Mouse (Mus musculus) skeletal muscle tissue, postnatal 0 days (tissue): ENCODE measurements around the gene Acat2. TPM values are rescaled to one million over a fixed set of nuclear protein-coding genes. Genes with fewer than 3 reads are reported as not detected.

Source experiments
- polyA plus RNA-seq: library from polyadenylated mRNA; unstranded; fragments of >200 nt; fragmentation: Nextera tagmentation; extraction: Ambion mirVana; gene quantifications from 2 replicates; pipeline ENCODE4 v1.2.1, GENCODE M21; 2015

Acat2 gene
- polyA plus RNA-seq, result 12.1 and 27.7 TPM in 2 replicates

DNA sequence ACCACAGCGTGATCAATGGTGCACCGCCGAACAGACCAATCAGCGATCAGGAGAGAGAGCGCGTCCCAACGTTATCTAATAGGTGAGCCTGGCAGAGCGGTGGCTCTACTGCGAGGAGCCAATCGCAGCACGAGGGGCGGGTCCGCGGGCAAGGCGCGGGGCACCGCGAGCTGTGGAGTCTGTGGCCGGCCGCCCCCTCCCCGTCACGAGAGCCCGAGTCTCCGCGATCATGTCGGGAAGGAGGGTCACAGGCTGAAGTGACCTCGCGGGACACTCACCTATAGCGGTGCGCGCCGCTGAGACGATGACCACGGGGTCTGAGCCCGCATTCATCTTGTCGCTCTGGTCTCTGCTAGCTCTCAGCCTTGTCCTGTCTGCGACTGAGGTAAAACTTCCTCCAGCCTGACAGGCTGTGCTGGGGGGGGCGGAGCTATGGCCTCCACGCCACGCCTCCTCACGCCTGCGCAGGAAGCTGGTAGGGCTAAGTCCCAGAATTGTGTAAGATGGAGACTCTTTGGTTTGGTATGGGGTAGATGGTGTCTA is at the start of gene Acat2:
TSS of gene Acat2 (minus strand) at position 417 of the 543 bp plus-strand sequence.

GRCm38 (mm10) chr17:13006546-13006945 is 46.0 kb upstream of the Acat2 start, which contains the start of gene Sod2:
Sod2 (plus strand) TSS chr17:13006846.

DNA sequence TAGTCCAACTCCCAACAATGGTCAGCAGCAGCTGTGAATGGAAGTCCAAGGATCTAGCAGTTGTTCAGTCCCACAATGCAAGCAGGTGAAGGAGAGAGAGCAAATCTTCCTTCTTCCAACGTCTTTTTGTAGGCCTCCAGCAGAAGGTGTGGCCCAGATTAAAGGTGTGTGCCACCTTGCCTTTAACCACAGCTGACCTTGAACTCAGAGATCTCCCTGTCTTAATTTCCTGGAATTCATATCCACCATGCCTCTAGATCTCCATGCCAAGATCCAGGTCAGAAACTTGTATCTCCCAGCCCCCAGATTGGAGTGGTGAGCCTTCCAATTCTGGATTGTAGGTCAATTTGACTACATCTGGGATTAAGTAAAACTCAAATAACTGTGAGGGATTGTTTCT is 33.5 kb upstream of the Acat2 start, which contains the start of gene Wtap:
TSS of gene Wtap (minus strand) at position 101 of the 400 bp plus-strand sequence.

DNA sequence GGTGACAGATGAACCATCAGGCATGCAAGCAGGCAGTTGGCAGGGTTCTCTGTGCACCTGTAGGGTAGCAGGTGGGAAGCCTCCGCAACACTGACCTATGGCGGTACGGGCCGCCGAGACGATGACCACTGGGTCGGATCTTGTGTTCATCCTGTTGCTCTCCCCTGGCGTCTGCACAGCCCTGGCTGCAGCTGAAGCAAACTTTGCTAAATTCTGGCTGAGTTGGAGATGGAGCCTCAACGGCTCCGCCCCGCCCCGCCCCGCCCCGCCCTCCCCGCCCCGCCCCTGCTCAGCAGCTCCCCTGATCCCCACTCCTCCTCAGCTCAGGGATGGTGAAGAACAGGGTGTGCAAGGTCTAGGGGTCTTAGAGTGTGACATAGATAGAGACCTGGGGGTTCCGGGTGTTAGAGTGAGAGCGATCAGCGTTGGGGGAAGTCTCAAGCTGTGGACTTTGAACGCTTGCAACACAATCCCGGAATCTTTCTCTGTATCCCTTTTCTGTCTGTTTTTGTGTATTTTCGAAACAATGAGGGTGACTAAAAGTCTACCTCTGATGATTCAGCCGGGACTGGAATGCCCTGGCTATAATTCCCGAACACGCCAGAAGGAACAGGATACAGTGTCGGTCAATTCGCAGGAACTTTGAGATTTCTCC is 20.3 kb downstream of the Acat2 start, which contains the start of gene Acat3:
TSS of gene Acat3 (minus strand) at position 450 of the 655 bp plus-strand sequence.

DNA sequence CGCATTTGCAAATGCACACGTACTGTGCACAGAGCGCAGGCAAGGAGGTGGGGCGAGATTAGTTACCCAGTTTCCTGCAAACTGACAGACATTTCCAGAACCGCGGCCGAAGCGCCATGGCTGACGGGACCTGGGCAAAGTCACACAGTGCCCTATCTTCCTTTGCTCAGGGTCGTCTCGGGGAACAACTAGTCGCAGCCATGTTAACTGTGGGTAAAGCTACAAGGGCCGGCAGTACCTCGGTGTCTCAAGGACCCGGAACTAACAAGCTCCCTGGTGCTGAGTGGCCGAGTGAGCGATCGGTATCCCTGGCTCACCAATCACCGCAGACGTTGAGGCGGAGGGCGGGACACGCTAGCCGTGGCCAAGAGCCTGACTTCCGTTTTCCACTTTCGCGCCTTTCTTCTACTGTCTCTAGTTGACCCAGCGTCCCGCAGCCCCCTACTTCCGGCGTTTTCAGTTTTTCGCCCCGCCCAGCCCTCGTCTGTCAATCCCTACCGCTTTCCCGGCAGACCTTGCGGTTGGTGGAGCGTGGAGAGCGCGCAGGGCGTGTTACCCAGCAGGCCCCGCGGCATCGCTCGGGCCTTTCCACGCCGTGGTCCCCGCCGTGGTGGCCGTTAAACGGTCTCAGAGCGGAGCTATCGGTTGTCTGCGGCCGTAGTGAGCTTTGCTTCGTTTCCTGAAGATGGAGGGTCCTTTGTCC is 44.5 kb downstream of the Acat2 start, which contains the start of gene Mrpl18:
TSS of gene Mrpl18 (minus strand) at position 465 of the 703 bp plus-strand sequence.

DNA sequence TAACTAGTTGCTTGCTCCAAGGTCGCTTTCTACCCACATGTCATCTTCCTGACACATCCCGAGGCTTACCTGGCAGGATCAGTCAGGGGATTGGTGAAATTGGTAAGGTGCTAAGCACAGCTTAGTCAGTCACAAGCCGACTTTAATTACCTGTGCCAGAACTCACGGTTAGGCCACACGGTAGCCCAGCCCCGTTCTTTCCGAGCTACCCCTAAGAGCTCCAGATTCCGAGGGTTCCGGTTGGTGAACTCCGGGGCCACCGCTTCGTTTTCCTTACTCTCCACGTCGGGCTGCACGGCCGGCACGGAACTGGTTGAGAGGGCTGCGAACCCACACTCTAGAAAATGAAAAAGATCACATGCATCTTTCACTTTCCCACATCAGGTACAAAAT is 45.1 kb downstream of the Acat2 start, which contains the start of gene Tcp1:
TSS of gene Tcp1 (plus strand) at position 214 of the 393 bp plus-strand sequence.

GRCm38 (mm10) chr17:12909361-12910280 is 50.9 kb downstream of the Acat2 start, which contains the start of gene Pnldc1:
Pnldc1 (minus strand) TSS chr17:12910230.

Other genes starting within 250 kb of the Acat2 start
- 28.6 and 35.2 TPM in 2 replicates for gene Igf2r, start 191.1 kb downstream of the Acat2 start, polyA plus RNA-seq
- gene Mas1, start 92.6 kb downstream of the Acat2 start, polyA plus RNA-seq, result 0.62 and 0.89 TPM in 2 replicates
- gene Mrgprh, start 84.7 kb downstream of the Acat2 start, polyA plus RNA-seq, result 0.94 and 1.3 TPM in 2 replicates
- 0.24 and 0.65 TPM in 2 replicates for gene Pnldc1, start 50.5 kb downstream of the Acat2 start, polyA plus RNA-seq
- 256 and 272 TPM in 2 replicates for gene Tcp1, start 45.0 kb downstream of the Acat2 start, polyA plus RNA-seq
- 169 and 177 TPM in 2 replicates for gene Mrpl18, start 44.4 kb downstream of the Acat2 start, polyA plus RNA-seq
- 0.24 and 1.1 TPM in 2 replicates for gene Acat3, start 20.1 kb downstream of the Acat2 start, polyA plus RNA-seq
- 67.0 and 70.1 TPM in 2 replicates for gene Wtap, start 33.4 kb upstream of the Acat2 start, polyA plus RNA-seq
- 390 and 446 TPM in 2 replicates for gene Sod2, start 46.1 kb upstream of the Acat2 start, polyA plus RNA-seq
- not detected in 2 replicates for gene Gpr31b, start 91.5 kb upstream of the Acat2 start, polyA plus RNA-seq
- gene Tcp10b, start 100.4 kb upstream of the Acat2 start, polyA plus RNA-seq, result 0.07 and 0.09 TPM in 2 replicates
- 0.13 TPM in 1 of 2 replicates, not detected in the other for gene Unc93a, start 171.1 kb upstream of the Acat2 start, polyA plus RNA-seq